Mouse (Mus musculus) lung, postnatal 4 days (tissue): ENCODE measurements at regions not wholly inside any gene's neighbourhood (a gene's known extent, or its start where the extent isn't known, plus 50 kb on each side); places are given as distances from the start of the nearest gene placed in this dataset.

Experiments used
- DNase-seq, 2 experiments: peaks; one replicate each; pipeline ENCODE4 v3.0.0; 2021

DNA sequence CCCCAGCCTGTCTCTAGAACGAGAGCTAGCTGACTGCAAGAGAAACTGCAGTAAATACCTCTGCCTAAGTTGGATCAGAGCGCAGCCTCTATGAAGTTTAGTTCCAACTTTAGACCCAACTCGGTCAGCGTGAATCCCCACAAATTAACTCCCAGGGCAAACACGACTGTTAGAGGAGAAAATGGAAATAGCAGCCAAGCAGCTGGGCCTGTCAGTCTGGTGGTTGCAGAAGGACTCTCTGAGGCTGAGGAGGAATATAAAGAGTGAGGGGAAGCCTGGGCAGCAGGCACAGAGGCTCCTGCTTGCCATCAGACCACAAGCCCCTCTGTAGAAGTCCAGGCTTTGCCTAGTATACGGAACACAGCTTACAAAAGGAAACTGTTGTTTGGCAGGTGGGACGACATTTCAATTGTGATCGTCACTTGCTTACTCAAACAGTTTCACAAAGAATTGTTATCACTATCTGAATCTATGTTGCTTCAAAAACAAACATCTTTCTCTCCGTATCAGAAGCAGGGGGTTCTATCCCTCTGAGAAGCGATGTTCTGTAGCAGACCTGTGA lies 135.0 kb downstream of the Lmo4 start:
- DNase-seq: no peak

DNA sequence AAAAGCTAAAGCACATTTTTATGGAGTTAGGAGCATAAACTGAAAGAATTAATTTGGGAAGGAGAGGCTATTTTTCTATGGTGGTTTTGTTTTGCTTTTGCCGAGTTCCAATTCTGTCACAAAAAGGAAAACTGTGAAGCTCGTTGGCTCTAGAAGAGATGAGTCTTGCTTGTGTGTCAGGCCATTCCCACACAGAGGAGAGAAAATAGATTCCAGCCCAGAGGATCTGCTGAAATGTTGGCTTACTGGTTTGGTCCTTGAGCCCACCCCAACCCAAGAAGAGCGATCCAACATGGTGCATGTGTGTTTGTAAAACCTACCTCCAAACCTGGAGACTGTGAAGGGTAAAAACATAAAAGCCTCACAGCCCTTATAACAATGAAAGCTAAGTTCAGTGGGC lies 138.0 kb downstream of the Lmo4 start:
- DNase-seq: no peak

DNA sequence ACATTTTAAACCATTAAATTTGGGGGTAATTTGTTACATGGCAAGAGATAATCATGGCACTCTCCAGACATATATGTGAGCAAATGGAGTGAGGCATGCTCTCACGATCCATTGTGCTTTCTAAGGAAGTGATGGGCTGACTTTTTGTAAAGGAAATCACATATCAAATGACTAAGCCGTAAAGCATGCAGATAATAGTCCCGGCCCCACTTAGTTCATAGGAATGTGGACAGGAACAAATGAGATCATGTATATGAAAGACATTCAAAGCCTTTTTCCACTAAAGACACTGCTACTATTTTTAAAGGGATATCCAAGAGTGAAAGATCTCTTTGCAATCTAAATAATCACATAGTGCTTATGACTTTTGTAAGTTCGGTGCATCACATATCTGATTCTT lies 146.9 kb downstream of the Lmo4 start:
- no peak for DNase-seq

DNA sequence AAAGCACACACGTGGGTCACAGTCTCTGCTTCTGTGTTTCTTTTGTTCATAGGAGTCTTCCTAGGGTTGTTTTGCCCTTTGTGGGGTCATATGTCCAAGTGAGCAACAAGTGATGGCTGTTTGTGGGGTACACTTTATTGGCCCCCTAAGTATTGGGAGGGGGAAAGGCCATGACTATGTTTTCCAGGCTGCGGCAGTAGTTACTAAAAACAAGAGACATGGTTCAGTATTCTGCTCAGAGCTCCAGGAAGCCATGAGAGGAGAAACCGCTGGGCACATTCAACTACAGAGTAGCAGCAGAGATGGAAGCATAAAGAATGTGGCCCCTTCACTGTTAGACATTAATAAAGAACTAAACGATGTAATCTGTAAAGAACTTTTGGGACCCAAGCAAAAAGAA lies 154.7 kb downstream of the Lmo4 start:
- DNase-seq: no peak

DNA sequence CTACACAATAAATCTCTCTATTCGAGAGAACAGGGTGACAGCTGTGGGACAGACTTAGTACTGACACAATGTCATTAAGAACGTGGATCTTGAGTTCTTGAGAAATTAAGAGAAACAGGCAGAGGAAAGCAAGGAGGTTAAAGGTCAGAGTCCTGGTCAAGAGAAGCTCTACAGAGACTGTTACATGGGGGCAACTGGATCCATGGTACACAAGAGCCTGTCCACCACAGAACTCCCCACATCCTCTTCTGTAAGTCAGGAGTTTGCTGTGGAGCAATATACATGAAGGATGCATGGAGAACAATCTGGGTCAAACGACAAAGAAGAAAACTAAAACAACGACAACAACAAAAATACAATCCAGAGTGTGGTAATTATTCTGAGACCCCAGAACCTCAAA lies 155.8 kb downstream of the Lmo4 start:
- DNase-seq: peak in 1 of 2 experiments; percentile 15

DNA sequence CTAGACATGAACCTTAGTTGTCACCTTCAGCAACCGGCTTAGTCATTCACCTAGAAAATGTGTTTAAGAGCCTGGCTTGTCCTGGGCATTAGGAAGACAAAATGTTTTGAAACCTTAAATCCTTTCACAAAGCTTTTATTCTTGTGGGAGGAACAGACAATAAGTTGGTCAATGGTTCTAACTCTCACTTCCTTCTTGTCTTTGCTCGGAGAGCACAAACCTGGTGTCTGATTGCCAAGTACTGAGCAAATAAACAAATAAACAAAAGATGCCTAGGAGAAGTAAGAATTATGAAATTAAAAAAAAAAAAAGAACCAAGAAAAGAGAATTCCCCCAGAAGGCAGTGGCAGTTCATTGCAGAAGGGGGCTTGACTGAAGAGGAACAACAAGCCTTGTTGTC lies 160.7 kb downstream of the Lmo4 start:
- no peak for DNase-seq

DNA sequence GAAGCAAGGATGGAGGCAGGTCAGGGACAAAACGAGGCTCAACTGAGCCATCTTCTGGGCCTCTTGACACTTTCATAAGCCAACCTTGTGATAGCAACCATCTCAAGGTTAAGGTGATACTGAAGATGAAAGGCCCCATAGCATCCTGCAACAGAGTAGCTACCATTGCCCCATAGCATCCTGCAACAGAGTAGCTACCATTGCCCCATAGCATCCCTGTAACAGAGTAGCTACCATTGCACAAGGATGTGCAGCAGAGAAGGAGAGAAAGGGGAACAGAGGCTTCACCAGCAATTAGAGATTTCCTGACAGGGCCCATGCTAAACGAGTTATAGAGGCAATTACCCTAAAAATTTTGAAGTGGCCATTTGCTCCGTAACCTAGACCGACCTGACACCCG lies 163.2 kb downstream of the Lmo4 start:
- peak in 1 of 2 experiments; percentile 28 for DNase-seq

DNA sequence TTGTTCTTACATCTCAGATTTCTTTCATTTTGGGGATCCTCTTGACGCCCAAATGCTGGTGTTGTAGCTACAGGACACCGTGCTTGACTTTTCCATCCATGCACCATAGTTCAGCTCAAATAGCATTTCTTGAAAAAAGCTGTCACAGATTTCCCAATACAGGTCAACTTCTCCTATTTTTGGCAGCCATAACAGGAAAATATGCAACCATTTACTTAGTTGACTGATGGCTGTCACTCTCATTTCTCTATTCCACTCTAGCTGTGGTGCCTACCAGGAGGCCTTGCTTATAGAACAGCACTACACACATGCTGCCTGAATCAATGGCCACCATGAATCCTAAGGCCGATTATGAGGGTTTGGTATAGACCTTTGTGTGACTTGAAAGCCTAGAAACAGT lies 165.5 kb downstream of the Lmo4 start:
- no peak for DNase-seq

DNA sequence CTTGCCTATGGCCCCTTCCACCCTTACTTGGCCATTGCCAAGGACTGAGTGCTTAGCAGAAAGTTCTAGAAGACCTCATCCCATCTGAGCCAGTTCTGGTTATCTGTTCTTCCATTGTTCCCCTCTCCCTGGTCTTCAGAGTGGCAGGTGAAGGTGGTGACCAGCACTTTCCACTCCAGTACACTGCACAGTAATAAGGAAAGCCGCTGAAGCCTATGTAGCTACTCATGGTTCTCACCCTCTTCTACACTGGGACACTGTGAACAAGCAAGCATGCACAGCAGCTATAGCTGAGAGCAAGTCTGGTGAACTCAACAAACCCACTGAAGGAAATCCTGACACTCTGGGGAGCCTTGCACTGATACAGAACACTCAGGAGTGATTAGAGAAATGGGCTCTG lies 175.4 kb downstream of the Lmo4 start:
- no peak for DNase-seq

DNA sequence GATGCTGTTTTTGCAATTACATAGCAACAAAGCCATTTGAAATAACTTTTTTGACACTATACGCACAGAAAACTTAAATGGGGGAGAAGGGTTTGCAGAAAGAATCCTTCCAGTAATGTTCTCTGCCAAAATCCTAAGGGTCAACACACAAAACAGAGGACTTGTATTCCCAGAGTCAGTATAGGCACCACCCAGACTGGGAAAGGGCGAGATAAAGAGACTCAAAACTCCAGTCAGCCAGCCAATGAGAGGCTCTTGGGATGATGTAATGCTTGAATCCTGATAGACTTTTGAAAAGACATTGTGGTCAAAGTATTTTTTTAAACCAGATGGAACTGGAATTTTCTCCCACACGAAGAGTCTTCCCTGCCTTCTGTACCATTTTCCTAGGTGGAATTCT lies 175.9 kb downstream of the Lmo4 start:
- DNase-seq: no peak

DNA sequence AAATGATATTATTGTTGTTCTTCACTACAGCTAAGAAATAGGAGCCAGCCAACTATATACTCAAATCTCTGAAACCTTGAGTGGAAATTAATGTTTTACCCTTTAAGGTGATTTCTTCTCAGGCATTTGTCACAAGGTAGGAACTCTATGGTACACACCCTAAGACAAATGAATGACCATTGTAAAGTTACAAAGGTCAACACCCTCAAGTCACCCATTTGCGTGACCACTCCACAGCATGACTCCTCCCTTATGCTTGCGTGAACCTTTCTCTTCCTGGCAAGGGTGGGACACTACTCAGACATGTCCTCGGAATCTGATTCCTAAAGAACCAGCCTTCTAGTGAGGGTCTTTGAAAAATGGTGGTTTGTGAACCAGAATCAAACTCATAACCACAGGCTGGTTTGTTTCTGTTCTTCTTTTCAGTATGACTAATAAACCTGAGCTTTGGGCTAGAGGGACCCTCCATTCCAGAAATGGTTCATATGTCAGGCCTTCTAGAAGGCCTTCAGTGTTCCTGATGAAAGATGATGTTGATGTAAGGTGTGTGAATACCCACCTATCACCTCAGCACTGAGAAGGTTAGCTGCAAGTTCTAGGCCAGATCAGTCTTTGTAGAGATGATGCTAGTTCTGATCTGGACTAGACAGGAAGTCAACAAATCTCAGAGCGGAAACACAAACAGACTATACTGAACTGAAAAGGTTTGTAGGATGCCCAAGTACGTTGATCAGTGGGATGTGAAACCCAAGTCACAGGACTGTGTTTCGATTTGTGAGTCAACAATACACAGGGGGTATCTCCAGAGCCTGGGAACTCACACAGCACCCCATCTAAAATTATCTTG lies 177.7 kb downstream of the Lmo4 start:
- no peak for DNase-seq

DNA sequence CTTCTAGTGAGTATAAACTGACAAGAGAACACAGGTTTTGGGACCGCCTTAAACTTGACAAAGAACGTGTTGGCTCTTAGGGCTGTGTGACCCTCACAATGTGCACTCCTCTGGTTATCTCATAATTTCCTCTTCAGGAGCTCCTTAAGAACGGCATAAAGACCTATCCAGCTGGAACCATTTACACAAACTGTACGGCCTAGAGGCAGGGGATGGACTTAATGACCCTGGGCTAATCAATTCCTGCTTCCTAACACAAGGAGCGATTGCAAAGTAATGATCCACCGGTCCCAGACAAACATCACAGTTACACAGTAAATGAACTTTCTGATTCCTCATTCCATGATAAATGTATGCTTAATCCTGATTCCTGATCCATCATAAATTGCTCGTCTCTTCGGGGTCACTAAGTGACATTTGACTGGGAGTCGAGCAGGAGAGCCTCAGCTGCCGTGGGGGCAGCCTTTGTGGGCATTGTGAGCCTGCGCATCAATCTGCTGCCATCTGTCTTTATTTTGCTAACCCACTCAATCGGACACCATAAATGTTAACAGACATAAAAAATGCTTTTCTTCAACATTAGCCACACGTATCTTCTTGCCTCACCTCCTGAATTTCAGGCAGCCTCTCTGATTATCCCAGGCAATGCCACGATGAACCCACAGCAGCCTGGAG lies 179.4 kb downstream of the Lmo4 start:
- DNase-seq: no peak

DNA sequence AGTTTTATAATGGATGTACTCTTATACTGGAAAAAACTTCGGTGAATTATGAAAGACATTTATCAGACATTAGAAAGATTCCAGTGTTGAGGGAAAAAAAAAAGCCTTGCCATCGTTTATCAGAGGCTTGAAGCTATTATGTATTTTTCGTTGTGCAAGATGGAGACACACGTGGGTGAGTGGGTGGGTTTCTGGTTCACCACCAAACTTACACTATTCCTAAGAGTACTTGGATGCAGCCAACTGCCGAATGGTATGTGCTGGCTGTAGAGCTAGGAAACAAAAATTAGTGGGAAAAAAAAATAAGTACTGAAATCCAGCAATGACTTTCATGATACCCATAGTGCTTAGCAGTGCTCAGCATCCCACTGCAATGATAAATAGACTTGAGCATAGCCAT lies 180.8 kb downstream of the Lmo4 start:
- no peak for DNase-seq

DNA sequence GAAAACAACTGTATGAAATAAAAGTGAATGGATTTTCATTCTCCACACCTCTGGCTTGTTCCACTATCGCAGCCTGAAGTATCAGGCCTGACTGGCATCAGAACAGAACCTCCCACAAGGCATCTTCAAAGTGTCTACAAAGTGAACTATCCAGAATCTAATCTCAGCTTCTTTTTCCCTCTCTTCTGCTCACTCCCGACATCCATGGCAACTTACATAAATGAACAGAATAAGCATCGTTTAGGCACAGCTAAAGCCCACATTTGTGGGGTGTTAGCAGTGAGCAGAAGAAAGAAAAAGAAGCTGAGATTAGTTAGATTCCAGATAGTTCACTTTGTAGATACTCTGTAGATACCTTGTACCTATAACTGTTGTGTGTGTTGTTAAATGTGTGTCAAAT lies 182.0 kb downstream of the Lmo4 start:
- no peak for DNase-seq

DNA sequence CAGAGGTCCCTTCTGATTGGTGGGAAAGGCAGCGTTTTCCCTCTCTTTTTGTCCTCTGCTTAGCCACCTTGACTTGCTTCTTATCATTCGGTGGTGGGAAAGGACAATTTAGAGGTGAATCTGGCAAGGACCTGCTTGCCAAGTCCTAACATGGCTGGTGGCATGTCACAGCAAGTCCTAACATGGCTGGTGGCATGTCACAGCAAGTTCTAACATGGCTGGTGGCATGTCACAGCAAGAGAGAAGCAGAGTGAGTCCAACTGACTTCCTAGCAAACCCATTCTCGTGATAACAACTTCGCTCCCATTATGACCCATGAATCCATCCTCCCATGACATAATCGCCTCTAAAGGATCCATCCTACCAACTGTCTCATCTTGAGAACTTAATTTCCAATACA lies 183.1 kb downstream of the Lmo4 start:
- DNase-seq: no peak

DNA sequence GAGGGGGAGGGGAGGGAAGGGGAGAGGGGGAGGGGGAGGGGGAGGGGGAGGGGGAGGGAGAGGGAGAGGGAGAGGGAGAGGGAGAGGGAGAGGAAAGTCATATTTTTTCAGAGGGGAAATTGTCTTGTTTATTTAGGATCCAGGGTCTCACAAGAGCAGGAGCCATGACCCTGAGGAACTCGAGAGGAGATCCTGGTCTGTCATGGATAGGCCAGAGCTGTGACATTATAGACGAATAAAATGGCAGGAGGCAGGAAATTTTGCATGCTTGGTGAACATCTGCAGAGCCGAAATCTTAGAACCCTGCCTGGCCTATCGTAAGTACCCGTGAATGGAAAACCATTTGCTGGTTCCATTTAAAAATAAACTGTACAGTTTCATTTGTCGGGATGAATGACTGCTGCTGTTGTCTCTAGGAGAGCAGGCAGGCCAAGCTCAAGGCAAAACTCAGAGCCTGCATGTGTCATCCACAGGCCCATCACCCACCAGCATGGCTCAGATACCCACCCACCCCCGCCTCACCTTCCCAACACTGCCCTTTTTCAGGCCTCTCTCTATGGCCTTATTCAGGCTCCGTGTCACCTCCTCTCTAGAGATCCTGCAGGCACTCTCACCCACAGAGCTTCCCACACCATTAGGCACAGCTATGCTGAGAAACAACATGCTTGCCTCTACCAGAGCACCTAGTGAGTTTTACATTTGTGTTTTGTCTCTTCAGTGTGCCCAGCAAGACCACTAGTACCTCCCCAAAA lies 184.7 kb downstream of the Lmo4 start:
- no peak for DNase-seq

DNA sequence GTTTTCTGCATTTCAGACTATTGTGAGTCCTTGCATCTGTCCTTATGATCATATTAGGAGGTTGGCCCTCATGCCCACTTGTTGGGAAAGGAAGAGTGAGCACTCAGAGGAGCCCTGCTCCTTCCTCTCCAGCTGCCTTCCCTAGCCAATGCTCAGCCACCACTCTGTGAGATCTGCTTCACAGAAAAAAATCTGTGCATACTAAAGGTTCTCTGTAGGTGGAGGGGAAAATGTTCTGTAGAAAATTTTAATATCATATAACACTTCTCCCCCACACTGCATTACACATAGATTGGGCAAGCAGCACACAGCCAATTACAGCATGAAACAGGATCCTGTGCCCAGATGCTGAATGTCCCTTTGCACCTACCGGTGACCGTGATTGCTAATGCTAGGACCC lies 185.7 kb downstream of the Lmo4 start:
- DNase-seq: no peak

DNA sequence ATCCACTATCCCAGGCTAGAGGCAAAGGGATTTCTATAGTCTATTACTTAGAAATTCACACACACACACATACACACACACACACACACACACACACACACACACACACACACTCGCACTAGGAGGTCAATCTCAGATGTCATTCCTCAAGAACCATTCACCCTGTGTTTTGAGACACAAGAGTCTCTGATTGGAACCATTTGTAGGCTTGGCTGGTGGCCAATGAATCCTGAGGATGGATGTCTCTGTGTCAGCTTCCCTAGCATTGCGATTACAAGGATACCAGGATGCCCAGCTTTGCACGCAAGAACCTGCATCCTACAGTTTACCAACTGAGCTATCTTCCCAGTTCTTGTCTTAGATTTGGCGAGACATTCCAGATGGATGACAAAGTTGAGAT lies 186.5 kb downstream of the Lmo4 start:
- DNase-seq: peak; percentile 32 to 51

DNA sequence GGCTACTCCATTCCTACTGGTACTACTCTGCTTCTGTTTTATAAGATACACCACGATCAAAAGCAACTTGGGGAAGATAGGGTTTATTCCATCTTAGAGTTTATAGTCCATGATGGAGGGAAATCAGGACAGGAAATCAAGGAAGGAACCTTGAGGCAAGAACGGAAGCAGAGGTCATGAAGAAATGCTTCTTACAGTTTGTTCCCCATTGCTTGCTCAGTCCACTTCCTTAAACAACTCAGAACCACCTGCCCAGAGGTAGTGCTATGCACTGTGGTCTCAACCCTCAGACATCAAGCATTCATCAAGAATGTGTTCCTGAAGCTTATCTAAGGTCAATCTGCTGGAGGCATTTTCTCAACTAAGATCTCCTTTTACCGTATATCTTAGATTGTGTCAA lies 189.8 kb downstream of the Lmo4 start:
- no peak for DNase-seq

DNA sequence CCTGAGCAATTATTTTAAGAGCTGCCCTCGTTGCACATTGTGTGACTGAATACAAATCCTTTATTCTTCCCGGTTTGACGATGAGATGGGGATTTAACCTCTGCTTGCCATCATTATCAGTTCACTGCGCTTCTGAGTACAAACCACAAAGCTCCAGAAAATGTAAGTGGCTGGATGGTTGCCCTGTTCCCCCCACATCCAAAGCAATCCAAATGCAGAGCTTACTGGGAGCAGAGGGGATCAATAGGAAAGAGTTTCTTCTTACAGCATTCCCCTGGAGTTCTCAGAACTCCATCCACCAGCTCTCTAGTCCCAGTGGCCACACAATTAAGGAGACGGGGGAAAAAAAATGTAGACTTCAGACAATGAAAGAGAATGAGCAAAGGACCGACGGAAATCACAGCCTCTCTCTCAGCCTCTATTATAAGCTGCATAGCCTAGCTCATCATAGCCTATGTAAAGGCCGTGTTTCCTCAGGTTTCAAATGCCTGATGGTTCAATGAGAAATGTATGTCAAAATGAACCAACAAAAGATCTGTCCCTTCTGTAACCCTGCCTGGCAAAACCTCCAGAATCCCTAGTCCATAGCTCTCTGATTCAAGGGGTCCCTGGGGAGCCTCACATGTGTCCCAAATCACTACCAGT lies 191.4 kb downstream of the Lmo4 start:
- DNase-seq: no peak

DNA sequence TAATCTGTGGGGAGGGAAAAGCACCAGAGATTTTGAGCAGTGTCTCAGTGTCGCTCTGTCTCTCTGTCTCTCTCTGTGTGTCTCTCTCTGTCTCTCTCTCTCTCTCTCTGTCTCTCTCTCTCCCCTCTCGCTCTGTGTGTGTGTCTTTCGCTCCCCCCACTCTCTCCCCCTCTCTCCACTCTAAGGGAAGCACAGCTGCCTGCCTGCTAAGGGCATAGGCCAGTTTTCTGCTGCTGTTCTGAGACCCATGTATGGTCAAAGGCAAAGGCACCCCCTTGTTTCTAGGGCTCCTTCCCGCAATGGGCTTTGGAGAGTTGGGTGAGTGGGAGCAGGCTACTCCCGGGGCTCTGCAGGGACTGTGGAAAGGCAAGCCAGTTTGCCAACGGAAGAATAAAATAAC lies 192.2 kb downstream of the Lmo4 start:
- DNase-seq: no peak

DNA sequence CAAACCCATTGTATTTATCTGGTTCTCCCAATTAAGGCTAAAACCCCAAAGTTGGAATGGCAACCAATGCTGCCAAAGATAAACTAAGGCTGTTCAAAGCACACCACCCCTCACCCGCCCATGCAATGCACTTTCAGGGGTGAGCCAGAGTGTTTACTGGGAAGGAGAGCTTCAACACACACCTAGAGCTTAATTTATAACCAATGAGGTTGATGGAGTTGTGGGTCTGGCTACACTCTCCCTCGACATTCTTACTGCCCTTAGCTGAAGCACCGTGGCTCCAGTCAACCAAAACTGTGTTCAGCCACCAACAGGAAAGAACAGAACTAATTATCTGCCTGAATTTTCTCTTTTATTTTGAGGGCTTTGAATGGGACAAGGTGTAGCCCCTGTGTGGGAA lies 192.8 kb downstream of the Lmo4 start:
- no peak for DNase-seq

DNA sequence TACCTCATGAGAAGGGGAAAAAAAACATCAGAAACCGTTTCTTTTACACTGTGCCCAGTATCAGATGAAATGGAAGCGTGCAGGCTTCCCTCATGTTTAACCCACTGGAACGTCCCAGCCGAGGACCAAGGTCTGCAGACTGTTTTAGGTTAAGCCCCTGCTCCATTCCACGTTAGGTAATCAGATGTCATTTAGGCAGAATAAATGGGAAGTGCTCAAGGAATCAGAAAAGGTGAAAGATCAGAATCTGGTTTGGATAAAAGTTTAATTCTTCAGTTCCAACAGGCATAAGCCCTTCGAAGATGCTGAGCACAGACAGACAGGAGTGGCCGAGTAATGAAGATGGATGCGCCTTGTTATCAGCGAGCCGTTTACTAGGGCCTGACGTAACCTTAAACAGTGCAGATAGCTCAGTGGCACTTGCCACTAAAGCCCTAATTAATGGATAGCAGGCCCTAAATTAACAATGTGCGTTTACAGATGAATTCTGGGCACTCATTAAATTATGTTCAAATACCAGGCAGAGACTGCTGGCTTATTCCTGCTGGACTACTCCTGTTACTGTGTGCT lies 193.5 kb downstream of the Lmo4 start:
- no peak for DNase-seq
